Mouse (Mus musculus) spleen, adult 12 weeks (tissue): ENCODE data around the gene B430306N03Rik.
"Not testable (repeated sequence)": the region's sequence is repeated elsewhere in the genome, so short reads cannot be mapped to it uniquely, and the experiment has no call there.

Experiments
- DNase-seq: peaks from one replicate; pipeline ENCODE4 v3.0.0; 2022; ENCODE audit warnings: low spot score

The B430306N03Rik gene

DNA sequence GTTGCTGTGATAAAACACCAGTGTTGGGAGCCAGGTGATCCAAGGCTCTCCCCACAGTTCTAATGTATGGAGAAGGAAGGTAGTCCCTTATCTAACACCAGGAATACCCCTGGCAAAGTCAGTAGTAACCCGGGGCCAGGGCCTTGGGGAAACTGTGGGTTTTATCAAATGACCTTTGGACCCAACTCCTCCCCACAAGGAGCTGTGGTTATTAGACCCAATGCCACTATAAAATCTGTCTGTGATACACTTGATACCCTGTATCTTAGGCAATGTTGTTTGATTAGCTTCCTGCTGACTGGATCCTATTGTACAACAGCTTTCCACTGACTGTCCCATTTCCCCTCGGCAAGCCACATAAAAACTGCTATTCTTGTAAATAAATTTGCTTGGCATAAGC, 3.8 kb upstream of the B430306N03Rik start:
- no peak for DNase-seq

DNA sequence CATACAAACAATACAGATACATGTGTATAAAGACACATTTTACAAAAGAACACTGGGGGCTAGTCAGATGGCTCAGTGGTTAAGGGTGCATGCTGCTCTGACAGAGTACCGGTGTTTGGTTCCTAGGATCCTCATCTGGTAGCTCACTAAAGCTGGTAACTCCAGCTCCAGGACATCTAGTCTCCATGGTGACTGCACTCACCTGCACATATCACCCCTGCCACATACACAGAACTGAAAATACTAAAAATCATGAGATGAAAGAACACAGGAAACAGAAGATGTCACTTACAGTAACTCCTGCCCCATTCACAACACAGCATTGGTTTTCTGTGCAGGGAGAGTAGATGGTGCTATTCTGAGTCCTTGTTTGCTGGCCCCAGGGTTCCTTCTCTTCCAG, 2.7 kb downstream of the B430306N03Rik start:
- no peak for DNase-seq

DNA sequence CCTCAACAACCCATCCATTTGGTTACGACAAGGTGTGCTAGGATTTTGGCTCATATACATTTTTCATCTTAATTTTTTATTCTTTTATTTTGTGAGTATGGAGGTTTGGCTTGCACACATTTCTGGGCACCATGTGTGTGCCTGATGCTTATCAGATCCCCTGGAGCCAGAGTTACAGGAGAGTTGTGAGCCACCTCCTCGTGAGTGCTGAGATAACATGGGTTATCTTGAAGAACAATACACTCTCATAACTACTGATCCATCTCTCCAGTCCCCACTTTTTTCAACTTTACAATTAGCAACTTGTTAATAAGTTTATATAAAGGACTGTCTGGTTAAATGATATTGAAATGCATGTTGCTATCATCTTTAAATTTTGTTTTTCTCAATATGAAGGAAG, 5.3 kb downstream of the B430306N03Rik start:
- no peak for DNase-seq

DNA sequence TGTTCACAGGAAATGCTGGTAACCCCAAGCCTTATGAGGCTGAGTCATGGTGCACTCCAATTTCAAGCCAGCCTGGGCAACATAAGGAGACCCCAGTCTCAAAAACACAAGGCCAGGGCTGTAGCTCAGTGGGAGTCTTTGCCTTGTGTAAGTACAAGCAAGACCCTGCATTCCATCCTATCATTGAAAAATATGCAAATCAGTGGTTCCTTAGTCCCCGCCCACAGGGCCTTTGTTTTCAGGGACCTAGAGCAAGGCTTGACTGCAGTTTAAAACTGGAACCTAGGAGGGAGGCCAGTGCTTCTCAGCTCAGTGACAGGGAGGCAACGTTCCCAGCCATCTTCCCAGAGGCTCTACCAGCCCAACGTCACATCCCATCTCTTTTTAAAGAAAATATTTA, 7.3 kb downstream of the B430306N03Rik start:
- no peak for DNase-seq

- no peak for DNase-seq
Measured at GRCm38 (mm10) chr17:48324258-48324657, 8.3 kb downstream of the B430306N03Rik start.

- no peak for DNase-seq
Measured at GRCm38 (mm10) chr17:48325093-48325492, 9.2 kb downstream of the B430306N03Rik start.

DNA sequence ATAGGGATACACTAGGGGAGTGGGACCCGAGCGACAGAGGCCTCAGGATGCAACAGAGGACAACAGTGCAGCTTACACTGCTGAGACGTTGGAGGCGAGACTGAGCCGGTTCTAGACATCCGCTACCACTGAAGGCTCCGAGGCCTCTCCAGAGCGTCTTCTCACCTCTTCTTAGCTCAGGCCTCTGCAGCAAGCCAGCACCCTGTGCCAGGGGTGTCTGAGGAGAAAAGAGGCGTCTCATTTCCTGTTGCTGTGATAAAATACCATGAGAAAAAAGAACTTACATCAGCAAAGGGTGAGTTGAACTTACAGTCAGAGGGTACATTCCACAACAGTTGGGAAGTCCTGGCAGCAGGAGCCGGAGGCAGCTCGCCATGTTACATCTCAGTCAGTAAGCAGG, 9.7 kb downstream of the B430306N03Rik start:
- no peak for DNase-seq

GRCm38 (mm10) chr17:48326656-48327055, 10.7 kb downstream of the B430306N03Rik start:
- no peak for DNase-seq

GRCm38 (mm10) chr17:48332524-48332923, 16.6 kb downstream of the B430306N03Rik start:
- no peak for DNase-seq

DNA sequence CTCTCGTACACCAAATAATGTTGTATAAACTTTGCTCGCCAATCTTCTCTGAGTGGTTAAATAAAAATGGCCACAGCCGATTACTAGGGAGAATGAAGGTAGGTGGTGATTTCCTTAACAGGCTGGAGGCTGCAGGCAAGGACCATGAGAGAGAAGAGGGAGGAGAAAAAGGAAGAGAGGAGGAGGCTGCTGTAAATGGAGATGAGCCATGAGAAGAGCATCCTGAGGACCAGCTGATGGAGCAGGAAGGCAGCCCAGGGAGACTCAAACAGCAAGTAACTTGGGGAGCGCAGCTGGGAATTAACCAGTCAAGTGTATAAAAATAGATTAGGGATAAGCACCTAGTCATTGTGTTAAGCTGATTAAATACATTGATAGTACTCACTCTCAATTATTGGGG, 18.2 kb downstream of the B430306N03Rik start:
- DNase-seq, result no peak

GRCm38 (mm10) chr17:48336857-48337256, 20.9 kb downstream of the B430306N03Rik start:
- peak; percentile 64 for DNase-seq

DNA sequence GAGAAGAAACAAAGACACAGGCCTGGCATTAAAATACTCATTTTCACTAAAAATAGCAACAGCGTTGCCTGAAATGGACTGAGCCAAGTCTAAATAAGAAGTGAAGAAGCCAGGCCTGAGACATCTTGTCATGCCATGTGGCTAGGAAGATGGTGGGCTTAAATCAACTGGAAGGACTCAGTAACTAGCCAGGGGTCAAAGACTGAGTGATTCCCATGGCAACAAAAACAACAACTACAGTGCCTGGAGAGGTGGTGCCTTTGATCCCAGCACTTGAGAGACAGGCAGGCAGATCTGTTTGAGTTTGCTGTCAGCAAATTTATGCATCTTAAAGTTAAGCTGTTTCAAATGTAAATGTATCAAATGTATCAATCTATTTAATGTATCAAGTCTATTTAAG, 24.3 kb downstream of the B430306N03Rik start:
- DNase-seq, result no peak

- DNase-seq, result no peak
Measured at GRCm38 (mm10) chr17:48341947-48342346, 26.0 kb downstream of the B430306N03Rik start.

- DNase-seq, result no peak
Measured at GRCm38 (mm10) chr17:48343065-48343464, 27.1 kb downstream of the B430306N03Rik start.

DNA sequence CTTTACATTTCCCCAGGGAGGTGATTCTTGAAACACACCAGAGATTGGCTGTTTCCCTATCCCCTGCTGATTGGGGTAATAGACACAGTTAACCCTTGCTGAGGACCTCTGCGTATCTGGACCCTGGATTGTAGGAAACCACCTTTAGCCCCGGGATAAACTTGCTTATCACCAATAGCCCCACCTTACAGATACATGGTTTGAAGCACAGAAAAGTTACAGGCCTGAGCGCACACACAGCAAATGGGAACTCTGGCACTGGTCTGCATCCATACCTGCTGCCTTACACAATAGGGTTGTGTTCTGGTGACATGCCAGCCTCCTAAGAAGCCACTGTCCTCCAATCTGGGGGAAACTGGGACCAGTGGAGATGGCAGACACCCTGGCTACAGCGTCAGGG, 29.9 kb downstream of the B430306N03Rik start:
- DNase-seq, result no peak

GRCm38 (mm10) chr17:48346231-48346630, 30.3 kb downstream of the B430306N03Rik start, which contains the start of gene Trem2:
Trem2 (plus strand) TSS chr17:48346401.
- no peak for DNase-seq

DNA sequence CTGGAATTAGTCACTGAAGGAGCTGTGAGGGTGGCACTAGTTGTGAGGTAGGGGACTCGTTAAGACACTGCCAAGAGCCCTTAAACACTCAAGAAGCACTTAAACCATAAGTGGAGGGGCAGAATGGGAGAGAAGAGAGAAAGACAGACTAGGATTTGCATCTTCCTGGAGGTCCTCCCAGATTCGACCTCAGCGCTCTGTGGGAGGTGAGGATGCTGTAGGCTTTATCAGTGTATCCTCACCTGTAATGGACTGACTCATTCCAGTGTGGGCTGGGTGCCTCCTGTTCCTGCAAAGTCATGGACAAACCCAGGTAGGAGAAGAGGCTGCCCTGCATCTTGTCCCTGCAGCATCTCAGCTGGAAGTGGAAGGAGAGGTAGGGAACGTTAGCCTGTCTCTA, 30.9 kb downstream of the B430306N03Rik start:
- DNase-seq, result no peak

DNA sequence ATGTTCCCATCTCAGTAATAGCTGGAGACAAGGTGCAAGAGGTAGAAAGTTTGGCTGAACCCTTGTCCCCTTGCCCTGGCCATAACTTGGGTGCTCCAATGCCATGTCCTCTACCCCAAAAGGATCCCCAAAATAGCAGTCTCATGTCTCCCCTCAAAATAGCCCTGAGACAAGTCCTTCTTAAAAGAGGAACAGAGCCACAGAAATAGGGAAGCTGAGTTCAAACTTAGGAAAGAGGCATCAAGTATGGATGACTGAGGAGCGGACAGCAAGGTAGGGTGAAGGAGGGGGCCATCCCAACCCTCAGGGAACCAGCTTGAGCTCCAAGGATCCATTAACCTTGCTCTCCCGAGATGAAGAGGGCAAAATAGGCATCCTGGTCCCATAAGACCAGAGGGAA, 31.3 kb downstream of the B430306N03Rik start:
- no peak for DNase-seq

GRCm38 (mm10) chr17:48350681-48351193, 34.8 kb downstream of the B430306N03Rik start:
- no peak for DNase-seq

DNA sequence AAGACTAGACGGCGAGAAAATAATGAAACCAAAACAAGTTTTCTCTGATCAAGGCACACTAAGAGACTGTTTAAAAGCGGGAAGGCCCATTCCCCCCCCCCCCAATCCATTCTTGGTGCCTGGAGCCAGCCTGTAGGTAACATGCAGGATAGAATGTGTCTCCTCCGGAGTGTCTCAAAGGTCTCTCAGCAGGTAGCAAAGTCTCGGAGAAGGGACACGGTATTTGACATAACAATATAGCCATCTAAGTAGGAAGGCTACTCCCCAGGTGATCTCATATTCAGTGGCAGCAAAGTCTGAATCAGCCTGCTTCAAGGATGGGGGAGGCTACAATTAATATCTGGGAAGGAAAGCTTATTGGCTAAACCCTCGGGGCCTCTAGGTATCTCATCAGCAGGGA, 37.0 kb downstream of the B430306N03Rik start:
- DNase-seq, result not testable (repeated sequence)

GRCm38 (mm10) chr17:48355822-48356221, 39.9 kb downstream of the B430306N03Rik start:
- DNase-seq, result no peak

- DNase-seq, result no peak
Measured at GRCm38 (mm10) chr17:48357892-48358291, 42.0 kb downstream of the B430306N03Rik start.

GRCm38 (mm10) chr17:48359616-48360015, 43.7 kb downstream of the B430306N03Rik start, which contains the start of gene Treml1:
Treml1 (plus strand) TSS chr17:48359916.
- no peak for DNase-seq

DNA sequence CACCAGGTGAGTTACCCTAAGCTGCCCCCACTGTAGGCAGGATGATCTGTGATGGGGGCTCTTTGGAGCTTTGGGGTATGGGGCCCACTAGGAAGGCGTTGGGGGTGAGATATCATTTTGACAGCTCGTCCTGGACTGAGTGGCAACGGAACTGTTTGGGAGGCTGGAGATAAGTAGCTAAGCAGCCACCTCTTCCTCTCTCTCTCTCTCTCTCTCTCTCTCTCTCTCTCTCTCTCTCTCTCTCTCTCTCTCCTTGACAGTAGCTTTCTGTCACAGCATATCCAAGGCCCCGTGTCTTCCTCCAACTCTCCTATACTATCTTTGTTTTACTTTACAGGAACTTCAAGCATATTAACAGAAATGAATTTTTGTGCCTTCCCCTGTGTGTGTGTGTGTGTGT, 44.5 kb downstream of the B430306N03Rik start:
- DNase-seq, result no peak

DNA sequence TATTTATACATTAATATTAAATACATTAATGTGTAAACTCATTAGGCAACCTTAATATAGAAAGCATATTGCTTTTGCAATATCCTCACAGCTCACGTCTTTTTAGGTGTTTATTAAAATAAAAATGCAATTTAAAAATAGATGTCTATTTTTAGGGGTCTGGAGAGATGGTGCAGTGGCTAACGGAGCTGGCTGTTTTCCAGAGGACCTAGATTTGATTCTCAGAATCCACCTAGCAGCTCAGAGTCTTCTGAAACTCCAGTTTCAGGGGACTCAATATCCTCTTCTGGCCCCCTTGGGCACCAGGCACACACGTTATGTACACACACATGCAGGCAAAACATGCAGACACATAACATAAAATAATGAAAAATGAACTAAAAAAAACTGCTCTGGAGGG, 46.4 kb downstream of the B430306N03Rik start:
- no peak for DNase-seq
